Mouse (Mus musculus) heart, embryonic 16.5 days (tissue): ENCODE data around the gene Cpe. TPM values are rescaled to one million over a fixed set of nuclear protein-coding genes. Genes with fewer than 3 reads are reported as not detected.

Experiments
- ATAC-seq: fragments of 200-750 bp; cut with Nextera tagmentation; replicated peaks from 2 replicates; pipeline ENCODE4 v1.8.0; 2017; ENCODE audit warnings: moderate number of reproducible peaks; ENCODE audit not compliant: insufficient read depth, low FRiP score; ENCODE audit errors: extremely low read depth
- H3K27ac ChIP-seq: fragments of 300-500 bp; sonication (generic); 2 replicates; pipeline ENCODE4 v1.5.1; 2014; ENCODE audit warnings: mild to moderate bottlenecking, low read length, control low read depth, moderate library complexity
- H3K27me3 ChIP-seq: fragments of 300-500 bp; sonication (generic); 2 replicates; pipeline ENCODE4 v1.6.1; 2014; ENCODE audit warnings: low read length, mixed read lengths; ENCODE audit not compliant: control insufficient read depth, insufficient read depth
- H3K36me3 ChIP-seq: fragments of 300-500 bp; sonication (generic); 2 replicates; pipeline ENCODE4 v1.6.1; 2014; ENCODE audit not compliant: control insufficient read depth, insufficient read depth
- H3K4me1 ChIP-seq: fragments of 300-500 bp; sonication (generic); 2 replicates; pipeline ENCODE4 v1.6.1; 2014; ENCODE audit warnings: low read length, mixed read lengths; ENCODE audit not compliant: control insufficient read depth, insufficient read depth
- H3K4me2 ChIP-seq: fragments of 300-500 bp; sonication (generic); 2 replicates; pipeline ENCODE4 v1.6.1; 2014; ENCODE audit warnings: low read depth, mild to moderate bottlenecking, control low read depth, low read length
- H3K4me3 ChIP-seq: fragments of 300-500 bp; sonication (generic); 2 replicates; pipeline ENCODE4 v1.5.1; 2014; ENCODE audit warnings: mild to moderate bottlenecking, control low read depth, low read length
- H3K9ac ChIP-seq: fragments of 300-500 bp; sonication (generic); 2 replicates; pipeline ENCODE4 v1.6.1; 2014; ENCODE audit warnings: low read length, control low read depth
- H3K9me3 ChIP-seq: fragments of 300-500 bp; sonication (generic); replicated peaks from 2 replicates; pipeline ENCODE4 v1.6.1; 2016; ENCODE audit warnings: low read length; ENCODE audit not compliant: control insufficient read depth
- WGBS: fragments of 180-500 bp; shearing (Covaris S2); extraction: QIAGEN DNeasy Blood & Tissue Kit; methylation state at CpG from one replicate; pipeline ENCODE4 v1.1.7; 2014; 5-methylcytosine and 5-hydroxymethylcytosine counted together
- polyA plus RNA-seq: library from polyadenylated mRNA; unstranded; fragments of >200 nt; fragmentation: Nextera tagmentation; extraction: Ambion mirVana; gene quantifications from 2 replicates; pipeline ENCODE4 v1.2.1, GENCODE M21; 2015

Gene Cpe
- polyA plus RNA-seq, 1 experiment from 2014 or later: 274 TPM

DNA sequence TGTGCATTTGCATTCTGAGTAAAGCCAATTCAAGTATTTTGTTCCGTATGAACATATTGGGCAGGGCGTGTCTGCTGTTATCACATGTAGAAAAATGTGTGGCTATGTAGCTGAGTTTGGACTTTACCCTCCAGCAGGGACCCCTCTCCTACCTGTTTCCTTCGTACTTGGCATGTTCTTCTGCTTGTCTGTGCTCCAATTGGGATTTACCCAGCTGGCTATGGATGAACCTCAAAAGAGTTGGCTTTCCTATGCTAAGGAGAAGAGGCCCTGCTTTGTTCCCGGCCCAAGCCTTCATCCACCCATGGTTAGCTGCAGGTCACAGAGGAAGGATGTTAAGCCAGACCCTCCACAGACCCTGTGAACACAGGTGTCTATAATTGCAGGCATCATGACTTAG, 44.8 kb downstream of the Cpe start:
- WGBS: 78% methylated on average over 4 of the region's 4 CpGs
- ATAC-seq: no peak
- no peak overlapping the region for H3K9ac ChIP-seq

DNA sequence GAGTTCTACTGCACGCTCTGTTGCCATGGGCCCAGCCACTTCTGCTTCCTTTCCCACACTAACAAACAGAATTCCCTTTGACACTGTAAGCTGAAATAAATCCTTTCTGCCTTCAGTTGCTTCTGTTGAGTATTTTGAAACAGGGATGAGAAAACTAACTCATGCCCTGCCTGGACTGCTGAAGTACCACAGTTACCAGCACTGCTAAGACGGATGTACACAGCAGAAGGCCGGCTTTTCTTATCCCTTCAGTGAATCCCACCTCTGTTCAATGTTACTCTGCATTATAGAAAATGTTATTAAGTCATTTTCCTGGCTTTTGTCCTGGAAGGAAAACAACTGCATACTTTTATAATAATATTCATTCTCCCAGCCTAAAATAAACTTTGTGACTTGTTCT, 45.7 kb downstream of the Cpe start:
- WGBS: 81% methylated on average over 3 of the region's 3 CpGs

More for the DNA sequence above, 44.8 kb downstream of the Cpe start:
- no peak overlapping the region for H3K4me2 ChIP-seq
- no peak overlapping the region for H3K27ac ChIP-seq
- H3K36me3 ChIP-seq: peaks cover 3% of the 10 kb centered on the region; the same call in 1 of the 2 replicates
- H3K4me1 ChIP-seq: peaks cover 8% of the 10 kb centered on the region
- H3K4me3 ChIP-seq: no peak overlapping the region
- H3K9me3 ChIP-seq: no peaks in the 10 kb centered on the region; the same call in 1 of the 2 replicates
- no peaks in the 10 kb centered on the region for H3K27me3 ChIP-seq

DNA sequence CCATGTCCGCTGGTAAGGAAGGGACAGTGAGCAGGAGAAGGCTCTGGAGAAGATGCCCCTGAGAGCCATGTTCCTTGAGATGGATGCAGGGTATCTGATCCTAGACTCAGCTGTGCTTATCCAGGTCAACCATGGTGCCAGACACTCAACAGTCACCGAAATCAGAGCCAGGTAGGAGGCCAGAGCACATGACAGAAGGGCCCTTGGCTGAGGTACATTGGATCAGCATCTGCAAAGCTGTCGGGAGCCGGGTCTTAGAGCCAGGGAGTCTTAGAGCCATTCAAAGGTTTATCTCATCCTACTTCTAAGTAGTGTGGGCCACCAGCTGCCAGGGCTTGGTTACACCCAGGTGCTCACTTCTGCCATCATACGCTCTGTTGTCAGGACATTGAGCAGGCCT, 46.4 kb downstream of the Cpe start:
- no peak overlapping the region for H3K9ac ChIP-seq
- H3K27ac ChIP-seq: no peak overlapping the region
- no peak for ATAC-seq
- H3K36me3 ChIP-seq: no peaks in the 10 kb centered on the region
- H3K4me1 ChIP-seq: peaks cover 11% of the 10 kb centered on the region
- no peak overlapping the region for H3K4me2 ChIP-seq
- no peak overlapping the region for H3K4me3 ChIP-seq
- H3K9me3 ChIP-seq: no peaks in the 10 kb centered on the region
- WGBS: 91% methylated on average over 5 of the region's 5 CpGs
- no peaks in the 10 kb centered on the region for H3K27me3 ChIP-seq

More for the DNA sequence above, 45.7 kb downstream of the Cpe start:
- Histone ChIP-seq H3K9ac (no peak overlapping the region), H3K4me1 (peaks cover 11% of the 10 kb centered on the region), H3K4me2 (no peak overlapping the region), H3K4me3 (no peak overlapping the region), H3K27ac (no peak overlapping the region), H3K27me3 (no peaks in the 10 kb centered on the region), H3K9me3 (no peaks in the 10 kb centered on the region), H3K36me3 (peaks cover under 1% of the 10 kb centered on the region; the same call in 1 of the 2 replicates)
- ATAC-seq: no peak

DNA sequence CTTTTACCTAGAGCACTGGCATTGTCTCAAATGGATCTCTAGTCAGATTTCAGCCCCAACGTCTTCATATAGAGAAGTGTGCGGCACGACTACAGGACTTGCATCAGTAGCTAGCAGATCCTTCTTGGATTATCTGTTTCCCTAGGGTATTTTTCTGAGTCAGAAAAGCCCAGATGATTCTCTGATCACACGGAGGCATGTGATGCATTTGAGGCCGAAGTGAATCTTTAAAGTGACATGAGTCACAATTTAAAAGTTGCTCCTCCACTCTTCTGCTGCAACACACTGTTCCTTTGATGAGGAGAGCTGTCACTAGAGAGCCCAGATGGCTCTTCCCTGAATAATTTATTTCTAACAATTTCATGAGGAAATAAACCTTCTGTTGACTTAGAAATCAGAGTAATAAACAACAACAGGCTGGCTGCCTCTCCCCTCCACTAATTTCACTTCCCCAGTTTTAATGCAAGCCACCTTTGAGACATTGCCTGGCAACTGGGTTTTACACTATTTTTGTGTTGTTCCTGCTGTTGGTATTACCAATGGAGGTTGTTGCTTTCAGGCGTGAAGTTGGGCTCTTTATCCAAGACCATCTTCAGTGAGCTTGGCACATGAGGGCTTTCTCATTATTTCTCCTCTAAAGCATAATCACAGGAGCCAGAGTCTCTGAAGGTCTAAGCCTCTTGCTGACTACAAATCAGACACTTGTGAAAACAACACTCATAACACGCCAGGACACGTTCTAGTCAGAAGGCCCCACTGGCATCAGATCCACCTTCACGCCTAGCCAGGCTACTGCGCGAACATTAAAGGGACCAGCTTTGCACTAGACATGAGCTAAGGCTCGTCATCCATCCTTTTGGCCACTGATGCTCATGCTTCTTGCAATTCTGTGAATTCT, 48.5 kb downstream of the Cpe start:
- Histone ChIP-seq H3K36me3 (no peaks in the 10 kb centered on the region), H3K27me3 (no peaks in the 10 kb centered on the region), H3K4me3 (no peak overlapping the region), H3K27ac (no peak overlapping the region), H3K4me1 (peaks cover 11% of the 10 kb centered on the region), H3K4me2 (no peak overlapping the region), H3K9ac (no peak overlapping the region), H3K9me3 (no peaks in the 10 kb centered on the region)
- no peak for ATAC-seq
- 80% methylated on average over 12 of the region's 12 CpGs for WGBS

DNA sequence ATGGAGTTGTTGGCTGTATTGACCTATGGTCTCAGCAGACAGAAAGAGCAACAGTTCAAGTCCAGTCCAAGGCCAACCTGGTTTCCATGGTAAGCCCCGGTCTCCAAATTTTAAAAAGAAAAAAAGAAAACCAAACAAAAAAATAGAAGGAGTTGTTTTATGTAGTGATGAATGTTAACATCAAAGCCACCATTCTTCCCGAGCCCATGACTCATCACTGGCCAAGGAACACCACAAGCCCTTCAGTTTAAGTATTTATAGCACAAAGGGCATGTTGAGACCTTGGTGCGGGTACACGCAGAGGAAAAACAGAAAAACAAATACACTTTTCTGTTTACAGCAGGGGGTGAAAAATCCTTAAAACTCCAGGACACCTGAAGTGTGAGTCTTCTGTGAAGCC, 49.5 kb downstream of the Cpe start:
- H3K4me1 ChIP-seq: peaks cover 11% of the 10 kb centered on the region
- H3K36me3 ChIP-seq: no peaks in the 10 kb centered on the region
- ATAC-seq: no peak
- no peak overlapping the region for H3K9ac ChIP-seq
- no peaks in the 10 kb centered on the region for H3K27me3 ChIP-seq
- H3K9me3 ChIP-seq: no peaks in the 10 kb centered on the region
- no peak overlapping the region for H3K4me2 ChIP-seq
- 55% methylated on average over 4 of the region's 4 CpGs for WGBS
- H3K4me3 ChIP-seq: no peak overlapping the region
- H3K27ac ChIP-seq: 0 out of 2 replicates have a peak overlapping the region, but pooled peaks have one; percentile 7

DNA sequence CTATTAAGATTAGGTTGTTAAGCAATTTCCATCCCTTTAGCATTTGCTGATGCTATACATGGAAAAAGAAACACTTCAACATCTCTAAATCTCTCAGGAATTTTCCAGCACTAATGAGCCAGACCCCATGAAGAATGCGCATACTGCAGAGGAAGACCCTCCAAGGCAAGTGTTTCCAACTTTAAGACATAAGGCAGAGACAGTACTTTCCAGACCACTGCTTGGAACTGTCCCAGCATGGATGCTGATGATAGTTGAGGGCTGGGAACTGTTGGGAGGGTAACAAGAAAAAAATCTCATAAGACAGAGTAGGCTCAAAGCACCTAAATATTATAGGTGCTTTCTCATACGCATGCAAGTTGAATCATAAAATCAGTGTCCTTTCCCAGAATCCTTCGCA, 50.1 kb downstream of the Cpe start:
- 90% methylated on average over 3 of the region's 3 CpGs for WGBS

DNA sequence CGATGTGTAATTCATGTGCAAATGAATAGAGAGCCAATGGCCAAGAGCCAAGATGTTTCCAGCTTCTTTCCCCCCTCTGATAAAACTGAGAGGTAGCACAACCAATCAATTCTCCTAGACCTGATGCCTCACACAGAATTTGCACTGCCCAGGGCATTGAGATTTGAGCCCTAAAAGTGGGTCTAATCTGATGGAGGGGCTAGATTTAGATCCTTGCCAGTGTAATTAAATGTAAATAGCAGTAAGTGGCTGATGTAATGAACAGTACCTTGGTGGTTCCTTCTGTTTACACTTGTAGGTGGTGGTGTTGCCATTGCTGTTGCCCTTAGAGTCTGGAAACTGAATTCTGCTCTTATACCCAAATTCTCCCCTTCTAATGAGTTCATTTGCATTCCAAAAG, 52.3 kb downstream of the Cpe start:
- H3K36me3 ChIP-seq: no peaks in the 10 kb centered on the region
- H3K4me3 ChIP-seq: no peak overlapping the region
- ATAC-seq: no peak
- no peak overlapping the region for H3K9ac ChIP-seq
- no peak overlapping the region for H3K4me2 ChIP-seq
- WGBS: 75% methylated on average over 1 of the region's 1 CpGs
- no peaks in the 10 kb centered on the region for H3K9me3 ChIP-seq
- no peaks in the 10 kb centered on the region for H3K27me3 ChIP-seq
- H3K4me1 ChIP-seq: peaks cover 11% of the 10 kb centered on the region
- H3K27ac ChIP-seq: no peak overlapping the region

More for the DNA sequence above, 50.1 kb downstream of the Cpe start:
- no peak overlapping the region for H3K9ac ChIP-seq
- no peak overlapping the region for H3K4me2 ChIP-seq
- no peaks in the 10 kb centered on the region for H3K27me3 ChIP-seq
- 0 out of 2 replicates have a peak overlapping the region, but pooled peaks have one; percentile 7 for H3K27ac ChIP-seq
- no peaks in the 10 kb centered on the region for H3K36me3 ChIP-seq
- ATAC-seq: no peak
- no peak overlapping the region for H3K4me3 ChIP-seq
- H3K9me3 ChIP-seq: no peaks in the 10 kb centered on the region
- peaks cover 11% of the 10 kb centered on the region for H3K4me1 ChIP-seq

DNA sequence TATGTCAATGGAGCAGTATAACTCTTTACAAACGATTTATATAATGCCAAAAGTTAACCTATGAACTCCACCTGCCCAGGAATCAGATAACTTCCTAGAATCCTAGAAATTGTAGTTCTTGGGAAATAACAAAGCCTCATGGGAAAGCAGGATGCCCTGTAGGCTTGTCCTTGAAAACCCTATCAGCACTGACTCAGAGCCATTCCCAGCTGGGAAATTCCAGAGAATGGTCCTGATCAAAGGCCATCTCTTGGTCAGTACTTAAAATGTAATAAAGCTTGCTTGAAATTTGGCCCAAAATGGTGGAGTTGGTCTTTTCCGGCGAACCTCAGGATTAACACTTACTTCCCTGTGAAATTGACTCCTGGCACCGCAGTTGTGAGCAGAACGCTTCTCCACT, 53.2 kb downstream of the Cpe start:
- Histone ChIP-seq H3K27ac (no peak overlapping the region), H3K9me3 (no peaks in the 10 kb centered on the region), H3K9ac (no peak overlapping the region), H3K4me1 (peaks cover 11% of the 10 kb centered on the region), H3K36me3 (no peaks in the 10 kb centered on the region), H3K27me3 (no peaks in the 10 kb centered on the region), H3K4me2 (no peak overlapping the region), H3K4me3 (no peak overlapping the region)
- no peak for ATAC-seq
- 83% methylated on average over 5 of the region's 5 CpGs for WGBS

DNA sequence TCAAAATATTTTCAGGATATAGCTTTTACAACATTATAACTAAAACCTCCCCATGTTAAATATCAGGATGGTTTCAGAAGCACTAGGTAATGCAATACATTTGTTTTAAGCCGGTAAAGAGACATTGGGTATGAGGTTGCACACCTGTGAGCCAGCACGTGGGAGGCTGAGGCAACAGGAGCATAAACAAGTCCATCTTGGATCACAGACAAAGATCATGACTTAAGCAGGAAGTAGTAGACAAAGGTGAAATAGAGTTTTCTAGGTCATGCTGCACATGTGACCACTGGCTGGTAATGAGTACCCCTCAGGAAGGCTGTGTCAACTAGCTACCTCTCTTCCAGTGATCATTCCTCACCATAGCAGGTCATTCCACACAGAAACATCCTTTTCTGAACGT, 58.0 kb downstream of the Cpe start:
- H3K4me1 ChIP-seq: no peaks in the 10 kb centered on the region
- WGBS: 80% methylated on average over 3 of the region's 3 CpGs
- no peak overlapping the region for H3K9ac ChIP-seq
- H3K9me3 ChIP-seq: no peaks in the 10 kb centered on the region
- H3K4me2 ChIP-seq: no peak overlapping the region
- H3K27ac ChIP-seq: no peak overlapping the region
- H3K4me3 ChIP-seq: no peak overlapping the region
- no peaks in the 10 kb centered on the region for H3K27me3 ChIP-seq
- no peaks in the 10 kb centered on the region for H3K36me3 ChIP-seq
- ATAC-seq: no peak
